Mouse (Mus musculus): ENCODE results near the gene Cga. TPM values are rescaled to one million over a fixed set of nuclear protein-coding genes. Genes with fewer than 3 reads are reported as not detected.
A peak's percentile ranks its signal among the peaks of the same experiment; 100 is the strongest.
"Not testable (repeated sequence)": the region's sequence is repeated elsewhere in the genome, so short reads cannot be mapped to it uniquely, and the experiment has no call there.

Gene Cga
- polyA plus RNA-seq, 1 experiment from 2014 or later, result not detected

DNA sequence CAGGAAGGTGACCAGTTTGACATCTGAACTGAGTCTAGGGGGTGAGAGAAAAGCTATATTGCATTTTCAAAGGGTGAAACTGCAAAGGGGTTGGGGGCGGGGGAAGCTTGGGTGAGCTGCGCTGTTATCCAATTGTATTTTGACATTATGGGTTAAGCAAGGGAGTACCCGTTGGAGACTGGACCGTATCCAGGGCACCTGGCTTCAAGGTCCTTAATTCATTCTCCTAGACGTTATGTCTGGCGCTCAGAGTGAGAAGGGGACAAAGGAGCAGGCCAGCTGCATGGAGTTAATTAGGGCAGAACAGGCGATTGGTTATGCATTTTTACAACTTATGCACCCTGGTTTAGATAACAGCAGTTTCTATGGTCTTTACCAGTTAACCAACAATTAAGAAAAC is 23.8 kb downstream of the Cga start:
- Histone ChIP-seq H3K36me3 (no peaks in the 10 kb centered on the region), H3K9ac (no peak overlapping the region), H3K27ac (ENCODE audit: poor library complexity, severe bottlenecking) (no peak overlapping the region), H3K4me3 (no peak overlapping the region), H3K4me1 (replicated peaks) (no peaks in the 10 kb centered on the region), H3K9me3 (replicated peaks) (no peaks in the 10 kb centered on the region), H3K27me3 (replicated peaks) (no peaks in the 10 kb centered on the region), H3K4me2 (no peak overlapping the region)
- ATAC-seq (ENCODE audit: insufficient number of reproducible peaks, low FRiP score), result no peak
- WGBS, result 70% methylated on average over 7 of the region's 7 CpGs

GRCm38 (mm10) chr4:34922177-34922870 is 28.7 kb downstream of the Cga start:
- H3K4me1 ChIP-seq (replicated peaks), result no peaks in the 10 kb centered on the region
- WGBS, result 65% methylated on average over 6 of the region's 6 CpGs
- no peaks in the 10 kb centered on the region for H3K9me3 ChIP-seq (replicated peaks)
- no peaks in the 10 kb centered on the region for H3K36me3 ChIP-seq
- H3K27me3 ChIP-seq (replicated peaks), result no peaks in the 10 kb centered on the region
- 0 out of 2 replicates have a peak overlapping the region, but pooled peaks have one; percentile 3 for H3K9ac ChIP-seq
- no peak overlapping the region for H3K4me2 ChIP-seq
- no peak for ATAC-seq (ENCODE audit: insufficient number of reproducible peaks, low FRiP score)
- H3K4me3 ChIP-seq, result no peak overlapping the region
- H3K27ac ChIP-seq (ENCODE audit: poor library complexity, severe bottlenecking), result no peak overlapping the region

- H3K36me3 ChIP-seq; ATAC-seq (ENCODE audit: insufficient number of reproducible peaks, low FRiP score): not testable (repeated sequence)
These were observed 34.8 kb downstream of the Cga start for GRCm38 (mm10) chr4:34928386-34928785.

DNA sequence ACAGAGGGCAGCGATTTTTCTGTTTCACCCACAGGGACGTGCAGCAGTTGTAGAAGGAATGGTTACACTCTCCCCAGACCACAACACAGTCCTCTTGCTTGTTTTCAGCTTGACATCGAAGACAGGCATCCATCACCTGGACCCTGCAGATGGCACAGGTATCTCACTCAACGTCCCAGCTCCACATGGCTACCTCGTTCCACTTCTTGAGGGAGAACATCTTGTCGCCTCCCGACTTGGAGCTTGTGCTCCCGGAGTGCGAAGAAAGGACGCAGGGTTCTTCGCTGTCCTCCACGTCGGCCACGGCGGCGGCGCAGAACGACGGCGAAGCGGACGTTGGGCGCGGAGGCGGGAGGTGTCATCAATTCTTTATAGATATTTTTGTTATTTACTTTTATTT is 47.5 kb downstream of the Cga start:
- no peaks in the 10 kb centered on the region for H3K4me1 ChIP-seq (replicated peaks)
- no peak overlapping the region for H3K4me3 ChIP-seq
- H3K9me3 ChIP-seq (replicated peaks), result no peaks in the 10 kb centered on the region
- no peaks in the 10 kb centered on the region for H3K36me3 ChIP-seq
- WGBS, result 89% methylated on average over 25 of the region's 25 CpGs
- H3K27me3 ChIP-seq (replicated peaks), result no peaks in the 10 kb centered on the region
- H3K4me2 ChIP-seq, result no peak overlapping the region
- no peak overlapping the region for H3K27ac ChIP-seq (ENCODE audit: poor library complexity, severe bottlenecking)
- no peak overlapping the region for H3K9ac ChIP-seq
- ATAC-seq (ENCODE audit: insufficient number of reproducible peaks, low FRiP score), result no peak

More at GRCm38 (mm10) chr4:34928386-34928785, 34.8 kb downstream of the Cga start:
- H3K27ac ChIP-seq (ENCODE audit: poor library complexity, severe bottlenecking); H3K4me1 ChIP-seq (replicated peaks); H3K9me3 ChIP-seq (replicated peaks); H3K9ac ChIP-seq; H3K4me2 ChIP-seq; H3K27me3 ChIP-seq (replicated peaks); H3K4me3 ChIP-seq: not testable (repeated sequence)
- 71% methylated on average over 7 of the region's 7 CpGs for WGBS

DNA sequence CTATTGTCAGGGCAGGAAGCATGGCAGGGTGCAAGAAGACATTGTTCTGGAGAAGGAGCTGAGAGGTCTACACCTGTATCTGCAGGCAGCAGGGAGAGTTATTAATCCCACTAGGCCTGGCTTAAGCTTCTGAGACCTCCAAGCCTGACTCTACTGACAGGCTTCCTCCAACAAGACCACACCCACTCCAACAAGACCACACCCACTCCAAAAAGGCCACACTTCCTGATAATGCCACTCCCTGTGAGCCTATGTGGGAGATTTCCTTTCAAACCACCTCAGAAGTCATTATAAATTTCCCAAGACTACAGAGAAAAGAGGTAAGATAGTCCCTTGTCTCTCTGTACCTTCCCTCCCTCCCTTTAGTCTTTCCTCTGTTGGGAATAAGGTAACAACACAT is 53.6 kb downstream of the Cga start:
- no peaks in the 10 kb centered on the region for H3K4me1 ChIP-seq (replicated peaks)
- H3K4me3 ChIP-seq, result no peak overlapping the region
- no peak for ATAC-seq (ENCODE audit: insufficient number of reproducible peaks, low FRiP score)
- no peaks in the 10 kb centered on the region for H3K9me3 ChIP-seq (replicated peaks)
- no peaks in the 10 kb centered on the region for H3K36me3 ChIP-seq
- no peak overlapping the region for H3K4me2 ChIP-seq
- no peaks in the 10 kb centered on the region for H3K27me3 ChIP-seq (replicated peaks)
- H3K9ac ChIP-seq, result no peak overlapping the region
- no peak overlapping the region for H3K27ac ChIP-seq (ENCODE audit: poor library complexity, severe bottlenecking)

GRCm38 (mm10) chr4:34953716-34954115 is 60.1 kb downstream of the Cga start:
- no peak overlapping the region for H3K9ac ChIP-seq
- H3K4me1 ChIP-seq (replicated peaks), result no peaks in the 10 kb centered on the region
- H3K9me3 ChIP-seq (replicated peaks), result no peaks in the 10 kb centered on the region
- 74% methylated on average over 10 of the region's 10 CpGs for WGBS
- H3K4me2 ChIP-seq, result no peak overlapping the region
- H3K36me3 ChIP-seq, result no peaks in the 10 kb centered on the region
- ATAC-seq (ENCODE audit: insufficient number of reproducible peaks, low FRiP score), result no peak
- H3K27me3 ChIP-seq (replicated peaks), result no peaks in the 10 kb centered on the region
- H3K27ac ChIP-seq (ENCODE audit: poor library complexity, severe bottlenecking), result no peak overlapping the region
- H3K4me3 ChIP-seq, result no peak overlapping the region

Other genes with a start within 250 kb of the Cga start
- 46.1 and 48.6 TPM in 2 replicates for gene Slc35a1, start 206.3 kb upstream of the Cga start, polyA plus RNA-seq (2016; fragmentation: Nextera tagmentation; extraction: Ambion mirVana)
- gene Cfap206, start 163.6 kb upstream of the Cga start, polyA plus RNA-seq (2016; fragmentation: Nextera tagmentation; extraction: Ambion mirVana), result 0.15 TPM in 1 of 2 replicates, not detected in the other
- not detected in 2 replicates for gene Gm136, start 137.5 kb upstream of the Cga start, polyA plus RNA-seq (2016; fragmentation: Nextera tagmentation; extraction: Ambion mirVana)
- 53.7 TPM in 2 replicates for gene Smim8, start 115.4 kb upstream of the Cga start, polyA plus RNA-seq (2016; fragmentation: Nextera tagmentation; extraction: Ambion mirVana)
- 18.6 and 19.8 TPM in 2 replicates for gene Zfp292, start 10.8 kb upstream of the Cga start, polyA plus RNA-seq (2016; fragmentation: Nextera tagmentation; extraction: Ambion mirVana)